Mouse (Mus musculus): ENCODE measurements around the gene Mgat4e. TPM values are rescaled to one million over a fixed set of nuclear protein-coding genes. Genes with fewer than 3 reads are reported as not detected.

The Mgat4e gene
- not detected for total RNA-seq (2021)

- DNase-seq (ENCODE audit: low spot score) = no peak
- intact Hi-C loops (cut with DNase I) = no loop called here
Measured at GRCm38 (mm10) chr1:134549632-134550132, at the start of gene Mgat4e. TSS of gene Mgat4e (minus strand) at chr1:134549682.

DNA sequence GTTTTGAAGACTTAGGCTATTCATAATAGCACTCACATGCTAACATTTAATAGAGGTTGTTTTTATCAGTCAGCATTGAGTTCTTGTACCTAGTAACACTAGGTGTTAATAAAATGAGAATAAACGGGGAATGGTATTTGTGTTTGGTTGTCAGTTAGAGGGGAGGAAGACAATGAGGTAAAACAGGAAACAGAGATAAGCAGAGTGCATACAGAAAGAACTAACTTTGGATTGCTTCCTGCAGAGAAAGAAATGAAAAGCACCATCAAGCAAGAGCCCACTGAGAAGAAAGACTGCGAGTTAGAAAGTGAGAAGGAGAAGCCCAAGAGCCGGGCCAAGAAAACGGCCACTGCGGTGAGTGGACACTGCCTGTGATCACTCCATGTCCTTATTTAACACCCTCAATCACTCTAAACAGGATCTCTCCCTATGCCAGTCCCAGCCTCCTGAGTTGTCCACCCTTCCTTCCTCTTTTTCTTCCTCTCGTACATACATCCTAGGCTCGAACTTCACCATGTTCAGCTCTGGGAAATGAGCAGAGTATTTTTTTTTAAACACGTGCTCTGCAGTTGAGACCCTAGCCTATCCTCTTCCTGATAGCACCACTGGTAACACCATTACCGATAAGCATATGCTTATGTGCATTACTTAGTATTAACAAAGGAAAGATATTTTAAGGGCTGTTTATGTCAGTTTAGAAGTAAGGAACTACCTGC lies 48.0 kb upstream of the Mgat4e start:
- intact Hi-C loops (cut with DNase I) = no loop called here
- no peak for DNase-seq (ENCODE audit: low spot score)

GRCm38 (mm10) chr1:134591773-134592172 lies 42.3 kb upstream of the Mgat4e start:
- no peak for DNase-seq (ENCODE audit: low spot score)
- intact Hi-C loops (cut with DNase I) = loop anchor here (5.0 kb wide), 1 partner anchor 69 kb away; no protein-coding TSS in a partner anchor

- DNase-seq (ENCODE audit: low spot score) = no peak
- intact Hi-C loops (cut with DNase I) = loop anchor here (5.0 kb wide), 1 partner anchor 67 kb away; no protein-coding TSS in a partner anchor
Measured at GRCm38 (mm10) chr1:134589676-134590075, 40.2 kb upstream of the Mgat4e start.

- no peak for DNase-seq (ENCODE audit: low spot score)
- intact Hi-C loops (cut with DNase I) = no loop called here
Measured at GRCm38 (mm10) chr1:134583560-134583959, 34.1 kb upstream of the Mgat4e start.

GRCm38 (mm10) chr1:134580796-134581195 lies 31.3 kb upstream of the Mgat4e start:
- intact Hi-C loops (cut with DNase I) = no loop called here
- DNase-seq (ENCODE audit: low spot score) = no peak

- DNase-seq (ENCODE audit: low spot score) = no peak
- intact Hi-C loops (cut with DNase I) = no loop called here
Measured at GRCm38 (mm10) chr1:134577384-134578120, 28.1 kb upstream of the Mgat4e start.

- intact Hi-C loops (cut with DNase I) = no loop called here
- no peak for DNase-seq (ENCODE audit: low spot score)
Measured at GRCm38 (mm10) chr1:134573932-134574315, 24.4 kb upstream of the Mgat4e start.

- intact Hi-C loops (cut with DNase I) = no loop called here
- DNase-seq (ENCODE audit: low spot score) = no peak
Measured at GRCm38 (mm10) chr1:134573300-134573931, 23.9 kb upstream of the Mgat4e start.

GRCm38 (mm10) chr1:134570631-134571030 lies 21.1 kb upstream of the Mgat4e start:
- no peak for DNase-seq (ENCODE audit: low spot score)
- intact Hi-C loops (cut with DNase I) = no loop called here

DNA sequence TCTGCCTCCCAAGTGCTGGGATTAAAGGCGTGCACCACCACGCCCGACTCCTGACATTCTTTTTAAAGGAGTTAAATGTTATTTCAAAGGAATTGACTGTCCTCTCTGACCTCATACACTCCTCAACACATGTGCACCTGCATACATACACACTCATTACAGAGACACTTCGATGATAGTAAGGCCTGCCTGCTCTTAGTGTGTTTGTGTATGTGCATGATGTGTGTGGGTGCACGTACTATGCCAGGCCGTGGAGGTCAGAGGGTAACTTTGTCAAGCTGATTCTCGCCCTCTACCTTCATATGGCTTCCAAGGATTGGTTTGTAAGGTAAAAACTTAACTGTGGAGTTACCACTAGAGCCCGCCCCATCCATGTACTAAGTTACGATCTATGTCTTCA lies 20.7 kb upstream of the Mgat4e start:
- no peak for DNase-seq (ENCODE audit: low spot score)
- intact Hi-C loops (cut with DNase I) = no loop called here

GRCm38 (mm10) chr1:134567511-134567910 lies 18.0 kb upstream of the Mgat4e start:
- intact Hi-C loops (cut with DNase I) = no loop called here

DNA sequence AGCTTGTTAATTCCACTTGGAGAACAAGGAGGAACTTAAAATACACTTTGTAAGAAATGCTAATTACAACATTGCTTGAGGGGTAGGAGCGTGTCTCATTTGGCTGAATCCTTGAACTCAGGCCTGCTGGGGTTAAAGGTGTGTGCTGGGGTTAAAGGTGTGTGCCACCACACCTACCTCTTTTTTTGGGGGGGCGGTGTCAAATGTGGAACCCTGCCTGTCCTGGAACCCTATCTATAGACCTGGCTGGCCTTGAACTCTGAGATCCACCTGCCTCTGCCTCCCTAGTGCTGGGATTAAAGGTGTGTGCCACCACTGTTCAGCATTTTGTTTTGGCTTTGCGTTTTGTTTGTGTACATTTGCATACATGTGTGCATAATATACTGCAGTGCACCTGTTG lies 14.2 kb upstream of the Mgat4e start:
- intact Hi-C loops (cut with DNase I) = no loop called here
- no peak for DNase-seq (ENCODE audit: low spot score)

More at GRCm38 (mm10) chr1:134567511-134567910, 18.0 kb upstream of the Mgat4e start:
- DNase-seq (ENCODE audit: low spot score) = no peak

DNA sequence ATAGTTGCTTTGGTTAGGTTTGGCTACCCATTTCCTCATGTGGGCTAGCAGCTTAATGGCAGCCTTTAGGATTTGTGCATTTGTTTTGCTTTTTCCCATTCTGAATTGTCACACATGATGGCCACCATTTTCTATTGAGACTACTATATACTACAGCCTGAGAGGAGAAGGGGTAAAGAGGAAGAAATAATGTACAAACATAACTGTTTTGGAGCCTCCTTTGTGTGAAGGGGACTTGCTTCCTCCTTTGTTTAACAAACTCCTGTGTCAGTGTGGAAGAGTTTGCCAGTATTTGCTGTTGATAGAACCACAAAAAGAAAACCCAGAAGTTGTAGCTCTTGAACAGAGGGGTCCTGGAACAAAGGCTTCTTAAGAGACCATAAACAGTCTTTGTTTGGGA lies 13.0 kb upstream of the Mgat4e start:
- no peak for DNase-seq (ENCODE audit: low spot score)
- intact Hi-C loops (cut with DNase I) = no loop called here

DNA sequence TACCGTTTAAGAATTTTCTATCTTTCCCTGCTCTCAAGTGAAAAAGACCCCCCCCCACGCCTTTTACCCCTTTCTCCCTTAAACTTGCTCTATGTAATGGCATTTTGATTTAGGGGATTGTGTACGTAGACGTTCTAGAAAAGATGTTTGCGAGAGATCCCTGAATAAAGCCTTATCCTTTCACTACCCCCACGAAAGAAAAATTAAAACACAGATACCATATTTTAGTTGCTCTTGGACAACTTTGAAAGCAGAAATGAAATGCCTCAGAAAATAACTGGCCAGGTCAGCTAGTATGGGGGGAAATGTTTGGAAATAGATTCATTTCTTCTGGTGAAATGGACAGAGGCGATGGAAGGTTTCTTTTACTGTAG lies 12.3 kb upstream of the Mgat4e start:
- DNase-seq (ENCODE audit: low spot score) = no peak
- intact Hi-C loops (cut with DNase I) = no loop called here

GRCm38 (mm10) chr1:134560801-134561769 lies 11.6 kb upstream of the Mgat4e start:
- intact Hi-C loops (cut with DNase I) = no loop called here
- peak; percentile 7 for DNase-seq (ENCODE audit: low spot score)

DNA sequence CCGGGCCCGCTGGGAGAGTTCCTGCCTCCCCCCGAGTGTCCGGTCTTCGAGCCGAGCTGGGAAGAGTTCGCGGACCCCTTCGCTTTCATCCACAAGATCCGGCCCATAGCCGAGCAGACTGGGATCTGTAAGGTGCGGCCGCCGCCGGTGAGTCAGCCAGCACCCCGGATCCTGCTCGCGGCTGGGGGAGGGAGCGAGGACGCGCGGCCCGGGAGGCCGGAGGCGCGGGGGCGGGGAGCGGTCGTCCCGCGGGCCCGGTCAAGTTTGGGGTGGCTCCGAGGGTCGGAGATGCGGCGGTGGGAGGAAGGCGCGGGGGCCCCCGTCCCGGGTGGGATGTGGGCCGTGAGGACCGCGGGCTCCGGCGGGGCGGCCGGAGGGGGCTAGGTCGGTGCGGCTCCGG lies 10.9 kb upstream of the Mgat4e start:
- DNase-seq (ENCODE audit: low spot score) = no peak

DNA sequence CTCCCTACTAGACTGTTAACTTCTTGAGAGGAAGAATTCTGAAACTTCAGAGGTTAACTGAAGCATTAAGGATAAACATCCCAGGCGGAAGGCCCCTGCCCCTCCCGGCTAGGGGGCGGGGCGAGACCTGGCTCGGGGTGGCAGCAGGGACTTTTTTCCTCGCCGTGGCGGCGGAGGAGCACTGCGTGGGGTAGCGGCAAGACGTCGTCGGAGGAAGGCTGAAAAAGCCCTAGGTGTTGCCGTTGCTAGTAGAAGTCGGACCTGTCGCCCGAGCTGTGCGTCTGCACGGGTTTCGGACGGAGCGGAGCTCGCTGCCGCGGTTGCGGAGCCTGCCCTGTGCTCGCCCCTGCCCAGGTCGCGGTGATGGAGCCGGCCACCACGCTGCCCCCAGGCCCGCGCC lies 10.5 kb upstream of the Mgat4e start, which contains the start of gene Kdm5b:
Gene Kdm5b, plus strand, starts transcription at position 196 of the 400 bp plus-strand sequence.
- intact Hi-C loops (cut with DNase I) = no loop called here

More for the DNA sequence above, 10.9 kb upstream of the Mgat4e start:
- intact Hi-C loops (cut with DNase I) = no loop called here

GRCm38 (mm10) chr1:134559226-134559625 lies 9.7 kb upstream of the Mgat4e start:
- no peak for DNase-seq (ENCODE audit: low spot score)
- intact Hi-C loops (cut with DNase I) = no loop called here

More for the DNA sequence above, 10.5 kb upstream of the Mgat4e start, which contains the start of gene Kdm5b:
- DNase-seq (ENCODE audit: low spot score) = peak; percentile 76
